Mouse (Mus musculus): ENCODE measurements around the gene Tmem106c.

DNA sequence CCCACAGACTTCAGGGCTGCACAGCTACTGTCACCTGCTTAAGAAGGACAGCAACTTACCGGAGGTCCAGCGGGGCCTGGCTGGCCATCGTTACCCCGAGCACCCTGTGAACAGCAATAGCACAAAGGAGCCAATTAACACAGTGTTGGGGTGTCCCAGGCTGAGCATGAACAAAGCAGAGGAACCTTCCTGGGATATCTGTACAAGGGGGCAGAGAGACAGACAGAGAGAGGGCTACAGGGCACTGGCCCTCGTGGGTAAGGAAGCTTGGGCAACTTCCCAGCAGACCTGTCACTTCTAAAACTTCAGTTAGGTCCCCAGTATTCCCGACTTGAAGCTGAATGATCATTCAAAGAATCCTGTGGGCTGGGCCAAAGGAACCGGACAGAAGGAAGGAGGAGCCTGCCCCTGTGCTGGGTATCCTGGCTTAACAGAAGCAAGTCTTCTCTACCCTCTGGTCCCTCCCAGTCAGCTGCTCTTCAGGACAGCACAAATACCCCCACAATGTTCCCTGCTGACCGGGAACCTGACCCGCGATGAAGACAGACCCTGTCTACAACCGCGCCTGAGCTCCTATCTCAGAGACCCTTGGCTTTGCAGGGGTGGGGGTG is 27.4 kb downstream of the Tmem106c start:
- TF ChIP-seq EP300 (optimal IDR thresholded peaks at IDR 0.05): no peak
- no peak for TF ChIP-seq CTCF (IDR thresholded peaks at IDR 0.05; ENCODE audit: low read depth)
